Mouse (Mus musculus): Measurements from ENCODE around the gene Tfap2e. TPM values are rescaled to one million over a fixed set of nuclear protein-coding genes. Genes with fewer than 3 reads are reported as not detected.

Tfap2e gene
- polyA plus RNA-seq (2016; fragmentation: Nextera tagmentation; extraction: Ambion mirVana) = 0.16 TPM in 1 of 2 replicates, not detected in the other

GRCm38 (mm10) chr4:126736001-126736414 is at the start of gene Tfap2e:
TSS of gene Tfap2e (minus strand) at chr4:126736240.
- WGBS = 2% methylated on average over 32 of the region's 32 CpGs
- Histone ChIP-seq H3K27ac (replicated peaks) (peak within 1 kb of the TSS; percentile 55; the same call in 1 of the 2 replicates), H3K4me1 (peaks cover 37% of the 10 kb centered on the region), H3K4me3 (peak within 1 kb of the TSS; percentile 41), H3K36me3 (replicated peaks) (no peaks in the 10 kb centered on the region), H3K27me3 (replicated peaks; ENCODE audit: low read depth, poor library complexity, severe bottlenecking) (peaks cover 94% of the 10 kb centered on the region), H3K9me3 (no peaks in the 10 kb centered on the region)
- DNase-seq (ENCODE audit: low spot score) = peak; percentile 71

- Histone ChIP-seq H3K27ac (replicated peaks) (no peak overlapping the region), H3K9me3 (no peaks in the 10 kb centered on the region), H3K4me3 (no peak overlapping the region), H3K36me3 (replicated peaks) (0 out of 2 replicates have a peak, but pooled peaks cover 5% of the 10 kb centered on the region), H3K27me3 (replicated peaks; ENCODE audit: low read depth, poor library complexity, severe bottlenecking) (no peaks in the 10 kb centered on the region), H3K4me1 (peaks cover 31% of the 10 kb centered on the region)
- WGBS = 84% methylated on average over 8 of the region's 8 CpGs
- DNase-seq (ENCODE audit: low spot score) = no peak
Observed at GRCm38 (mm10) chr4:126782996-126783395, 47.0 kb upstream of the Tfap2e start.

- Histone ChIP-seq H3K27ac (replicated peaks) (no peak overlapping the region), H3K36me3 (replicated peaks) (0 out of 2 replicates have a peak, but pooled peaks cover 4% of the 10 kb centered on the region), H3K27me3 (replicated peaks; ENCODE audit: low read depth, poor library complexity, severe bottlenecking) (no peaks in the 10 kb centered on the region), H3K4me1 (peaks cover 31% of the 10 kb centered on the region), H3K9me3 (no peaks in the 10 kb centered on the region), H3K4me3 (no peak overlapping the region)
- WGBS = 85% methylated on average over 8 of the region's 8 CpGs
- no peak for DNase-seq (ENCODE audit: low spot score)
Observed at GRCm38 (mm10) chr4:126782512-126782911, 46.5 kb upstream of the Tfap2e start.

GRCm38 (mm10) chr4:126781871-126782270 is 45.8 kb upstream of the Tfap2e start:
- DNase-seq (ENCODE audit: low spot score) = no peak
- no peaks in the 10 kb centered on the region for H3K27me3 ChIP-seq (replicated peaks; ENCODE audit: low read depth, poor library complexity, severe bottlenecking)
- H3K4me3 ChIP-seq = no peak overlapping the region
- H3K27ac ChIP-seq (replicated peaks) = no peak overlapping the region
- H3K9me3 ChIP-seq = no peaks in the 10 kb centered on the region
- 0 out of 2 replicates have a peak, but pooled peaks cover under 1% of the 10 kb centered on the region for H3K36me3 ChIP-seq (replicated peaks)
- 76% methylated on average over 3 of the region's 3 CpGs for WGBS
- H3K4me1 ChIP-seq = peaks cover 31% of the 10 kb centered on the region

GRCm38 (mm10) chr4:126779826-126780775 is 44.1 kb upstream of the Tfap2e start:
- 73% methylated on average over 12 of the region's 12 CpGs for WGBS
- H3K9me3 ChIP-seq = no peaks in the 10 kb centered on the region
- no peak for DNase-seq (ENCODE audit: low spot score)
- peaks cover 31% of the 10 kb centered on the region for H3K4me1 ChIP-seq
- no peak overlapping the region for H3K27ac ChIP-seq (replicated peaks)
- no peak overlapping the region for H3K4me3 ChIP-seq
- no peaks in the 10 kb centered on the region for H3K27me3 ChIP-seq (replicated peaks; ENCODE audit: low read depth, poor library complexity, severe bottlenecking)
- H3K36me3 ChIP-seq (replicated peaks) = no peaks in the 10 kb centered on the region

- Histone ChIP-seq H3K4me1 (peaks cover 31% of the 10 kb centered on the region), H3K27ac (replicated peaks) (no peak overlapping the region; the same call in 1 of the 2 replicates), H3K27me3 (replicated peaks; ENCODE audit: low read depth, poor library complexity, severe bottlenecking) (no peaks in the 10 kb centered on the region), H3K36me3 (replicated peaks) (no peaks in the 10 kb centered on the region), H3K9me3 (no peaks in the 10 kb centered on the region), H3K4me3 (no peak overlapping the region)
- DNase-seq (ENCODE audit: low spot score) = no peak
- 59% methylated on average over 8 of the region's 8 CpGs for WGBS
Observed at GRCm38 (mm10) chr4:126779148-126779581, 43.1 kb upstream of the Tfap2e start.

- Histone ChIP-seq H3K27ac (replicated peaks) (no peak overlapping the region), H3K36me3 (replicated peaks) (no peaks in the 10 kb centered on the region; the same call in 1 of the 2 replicates), H3K4me1 (peaks cover 15% of the 10 kb centered on the region), H3K9me3 (no peaks in the 10 kb centered on the region), H3K27me3 (replicated peaks; ENCODE audit: low read depth, poor library complexity, severe bottlenecking) (no peaks in the 10 kb centered on the region), H3K4me3 (no peak overlapping the region)
- WGBS = 88% methylated on average over 1 of the region's 1 CpGs
- no peak for DNase-seq (ENCODE audit: low spot score)
Observed at GRCm38 (mm10) chr4:126775182-126775581, 39.1 kb upstream of the Tfap2e start.

- Histone ChIP-seq H3K4me3 (no peak overlapping the region), H3K27me3 (replicated peaks; ENCODE audit: low read depth, poor library complexity, severe bottlenecking) (no peaks in the 10 kb centered on the region), H3K36me3 (replicated peaks) (peaks cover 3% of the 10 kb centered on the region; the same call in 1 of the 2 replicates), H3K9me3 (no peaks in the 10 kb centered on the region), H3K4me1 (peaks cover 3% of the 10 kb centered on the region; the same call in 1 of the 2 replicates), H3K27ac (replicated peaks) (no peak overlapping the region)
- DNase-seq (ENCODE audit: low spot score) = no peak
- WGBS = 94% methylated on average over 6 of the region's 6 CpGs
Observed at GRCm38 (mm10) chr4:126773871-126774270, 37.8 kb upstream of the Tfap2e start.

- 85% methylated on average over 4 of the region's 4 CpGs for WGBS
Observed at GRCm38 (mm10) chr4:126770831-126771230, 34.8 kb upstream of the Tfap2e start.

GRCm38 (mm10) chr4:126769800-126770563 is 33.9 kb upstream of the Tfap2e start:
- H3K36me3 ChIP-seq (replicated peaks) = peaks cover 3% of the 10 kb centered on the region; the same call in 1 of the 2 replicates

More at GRCm38 (mm10) chr4:126770831-126771230, 34.8 kb upstream of the Tfap2e start:
- no peak overlapping the region for H3K4me3 ChIP-seq
- H3K36me3 ChIP-seq (replicated peaks) = peaks cover 3% of the 10 kb centered on the region; the same call in 1 of the 2 replicates
- H3K4me1 ChIP-seq = no peaks in the 10 kb centered on the region
- no peak overlapping the region for H3K27ac ChIP-seq (replicated peaks)
- H3K27me3 ChIP-seq (replicated peaks; ENCODE audit: low read depth, poor library complexity, severe bottlenecking) = no peaks in the 10 kb centered on the region
- H3K9me3 ChIP-seq = no peaks in the 10 kb centered on the region
- DNase-seq (ENCODE audit: low spot score) = no peak

GRCm38 (mm10) chr4:126763483-126763882 is 27.4 kb upstream of the Tfap2e start:
- 86% methylated on average over 2 of the region's 2 CpGs for WGBS
- DNase-seq (ENCODE audit: low spot score) = no peak
- H3K27me3 ChIP-seq (replicated peaks; ENCODE audit: low read depth, poor library complexity, severe bottlenecking) = no peaks in the 10 kb centered on the region

More at GRCm38 (mm10) chr4:126769800-126770563, 33.9 kb upstream of the Tfap2e start:
- 89% methylated on average over 9 of the region's 9 CpGs for WGBS
- no peaks in the 10 kb centered on the region for H3K4me1 ChIP-seq
- H3K9me3 ChIP-seq = no peaks in the 10 kb centered on the region
- no peak for DNase-seq (ENCODE audit: low spot score)
- no peak overlapping the region for H3K4me3 ChIP-seq
- no peaks in the 10 kb centered on the region for H3K27me3 ChIP-seq (replicated peaks; ENCODE audit: low read depth, poor library complexity, severe bottlenecking)
- no peak overlapping the region for H3K27ac ChIP-seq (replicated peaks)

More at GRCm38 (mm10) chr4:126763483-126763882, 27.4 kb upstream of the Tfap2e start:
- no peaks in the 10 kb centered on the region for H3K9me3 ChIP-seq
- no peak overlapping the region for H3K4me3 ChIP-seq
- H3K4me1 ChIP-seq = no peaks in the 10 kb centered on the region
- peaks cover 34% of the 10 kb centered on the region for H3K36me3 ChIP-seq (replicated peaks)
- no peak overlapping the region for H3K27ac ChIP-seq (replicated peaks)

Data from embryonic facial prominence, embryonic 10.5 days (tissue).